Mouse (Mus musculus) bone marrow macrophage, adult 2 months (primary cell): ENCODE data around the gene Wdfy2.

Experiments
- CTCF ChIP-seq: IDR thresholded peaks from 2 replicates; pipeline ENCODE4 v1.5.1; 2012; ENCODE audit warnings: low read depth, mild to moderate bottlenecking, low read length, moderate library complexity
- POLR2A ChIP-seq: IDR thresholded peaks from 2 replicates; pipeline ENCODE4 v1.6.1; 2012; ENCODE audit warnings: mild to moderate bottlenecking, low read depth, low read length, borderline replicate concordance

- TF ChIP-seq CTCF (no peak), POLR2A (no peak)
Observed at GRCm38 (mm10) chr14:62880084-62880851, 42.8 kb downstream of the Wdfy2 start.
